15 mouse cellular contexts compared by ENCODE assay signal in the genomic region with DNA sequence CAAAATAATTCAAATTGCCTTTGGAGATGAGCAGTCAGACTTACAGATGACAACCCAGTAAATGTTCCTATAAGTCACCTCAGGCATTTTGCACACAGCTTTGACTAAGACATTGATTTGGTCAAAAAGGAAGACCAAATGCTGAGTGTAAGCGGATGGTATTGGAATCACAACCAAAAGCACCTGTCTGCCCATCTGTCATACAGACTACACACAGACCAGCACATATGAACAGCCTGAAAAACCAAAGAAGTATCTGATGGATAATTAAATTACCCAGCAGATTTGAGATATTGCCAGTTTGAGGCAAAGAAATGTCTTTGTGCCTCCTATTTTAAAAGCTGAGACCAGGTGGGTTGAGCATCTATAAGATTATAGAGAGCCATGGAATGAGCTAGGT.
DNase-seq lines count a peak whose midpoint lies in the region; ATAC-seq and TF ChIP-seq lines count a peak whose summit lies in the region.
"Had no signal": no experiment of that assay in that cellular context is flagged by ENCODE, and none has a peak within 500 bp of the region (broad histone marks: within the 10 kb centered on the region; RNA-seq: fewer than 3 reads in every experiment).

No protein-coding gene starts in this region.

- H3K9ac ChIP-seq in forebrain, postnatal 0 days = no peak overlapping the region
- no peak overlapping the region for H3K9ac ChIP-seq in forebrain, embryonic 12.5 days
- H3K9ac ChIP-seq: embryonic facial prominence, embryonic 12.5 days; embryonic facial prominence, embryonic 15.5 days; hindbrain, embryonic 12.5 days; hindbrain, embryonic 15.5 days had no signal

- WGBS in forebrain, postnatal 0 days = 81% methylated on average over 1 of the region's 1 CpGs
- WGBS in forebrain, embryonic 12.5 days = 95% methylated on average over 1 of the region's 1 CpGs
- WGBS in embryonic facial prominence, embryonic 10.5 days = 97% methylated on average over 1 of the region's 1 CpGs

- no peak overlapping the region for H3K27ac ChIP-seq in forebrain, postnatal 0 days (ENCODE audit: low read depth, low read length)
- no peak overlapping the region for H3K27ac ChIP-seq in forebrain, embryonic 12.5 days
- no peak overlapping the region for H3K27ac ChIP-seq in embryonic facial prominence, embryonic 10.5 days (replicated peaks)
- H3K27ac ChIP-seq: embryonic facial prominence, embryonic 12.5 days; embryonic facial prominence, embryonic 15.5 days; hindbrain, embryonic 12.5 days; hindbrain, embryonic 15.5 days had no signal

- no peaks in the 10 kb centered on the region for H3K36me3 ChIP-seq in forebrain, postnatal 0 days (ENCODE audit: insufficient read depth)
- no peaks in the 10 kb centered on the region for H3K36me3 ChIP-seq in forebrain, embryonic 12.5 days (replicated peaks)
- no peaks in the 10 kb centered on the region for H3K36me3 ChIP-seq in embryonic facial prominence, embryonic 10.5 days (replicated peaks)
- H3K36me3 ChIP-seq: embryonic facial prominence, embryonic 12.5 days; embryonic facial prominence, embryonic 15.5 days; hindbrain, embryonic 12.5 days; hindbrain, embryonic 15.5 days had no signal

- no peaks in the 10 kb centered on the region for H3K27me3 ChIP-seq in forebrain, postnatal 0 days (ENCODE audit: insufficient read depth, low read length)
- 0 out of 2 replicates have a peak, but pooled peaks cover 6% of the 10 kb centered on the region for H3K27me3 ChIP-seq in forebrain, embryonic 12.5 days
- H3K27me3 ChIP-seq in embryonic facial prominence, embryonic 10.5 days (replicated peaks; ENCODE audit: low read depth, poor library complexity, severe bottlenecking) = peaks cover 14% of the 10 kb centered on the region; the same call in 1 of the 2 replicates
- H3K27me3 ChIP-seq: embryonic facial prominence, embryonic 12.5 days; embryonic facial prominence, embryonic 15.5 days; hindbrain, embryonic 15.5 days had no signal

- no peaks in the 10 kb centered on the region for H3K4me1 ChIP-seq in forebrain, postnatal 0 days (ENCODE audit: insufficient read depth)
- no peaks in the 10 kb centered on the region for H3K4me1 ChIP-seq in forebrain, embryonic 12.5 days
- peaks cover 40% of the 10 kb centered on the region for H3K4me1 ChIP-seq in embryonic facial prominence, embryonic 10.5 days

- no peak for ATAC-seq in forebrain, postnatal 0 days
- ATAC-seq in forebrain, embryonic 12.5 days (ENCODE audit: low FRiP score) = no peak
- ATAC-seq: CD4-positive, CD25-positive, alpha-beta regulatory T cell, adult 4 months; intestine, postnatal 0 days had no signal

- no peak overlapping the region for H3K4me3 ChIP-seq in forebrain, postnatal 0 days (ENCODE audit: low read depth, low read length)
- H3K4me3 ChIP-seq in forebrain, embryonic 12.5 days (replicated peaks) = no peak overlapping the region
- H3K4me3 ChIP-seq in embryonic facial prominence, embryonic 10.5 days = no peak overlapping the region
- H3K4me3 ChIP-seq: embryonic facial prominence, embryonic 12.5 days; embryonic facial prominence, embryonic 15.5 days; hindbrain, embryonic 12.5 days; hindbrain, embryonic 15.5 days had no signal

- no peaks in the 10 kb centered on the region for H3K9me3 ChIP-seq in forebrain, postnatal 0 days (ENCODE audit: low read length)
- no peaks in the 10 kb centered on the region for H3K9me3 ChIP-seq in forebrain, embryonic 12.5 days
- H3K9me3 ChIP-seq in embryonic facial prominence, embryonic 10.5 days = no peaks in the 10 kb centered on the region
- H3K9me3 ChIP-seq: embryonic facial prominence, embryonic 12.5 days; embryonic facial prominence, embryonic 15.5 days; hindbrain, embryonic 12.5 days; hindbrain, embryonic 15.5 days had no signal

- no peak overlapping the region for H3K4me2 ChIP-seq in forebrain, postnatal 0 days (ENCODE audit: low read depth)
- no peak overlapping the region for H3K4me2 ChIP-seq in forebrain, embryonic 12.5 days
- H3K4me2 ChIP-seq: embryonic facial prominence, embryonic 12.5 days; embryonic facial prominence, embryonic 15.5 days; heart, embryonic 11.5 days; hindbrain, embryonic 12.5 days; hindbrain, embryonic 15.5 days had no signal

- peak; percentile 43 for DNase-seq in cerebellum, adult 9-11 months
- DNase-seq in cerebellum, adult 8-10 months = no peak
- DNase-seq in forebrain, postnatal 0 days = peak; percentile 25
- peak; percentile 68 for DNase-seq in brain, embryonic 14.5 days (ENCODE audit: low read depth)
- no peak for DNase-seq in embryonic facial prominence, embryonic 10.5 days (ENCODE audit: low spot score)
- DNase-seq: adrenal gland, adult 2 months; gastrocnemius, postnatal 10 days had no signal

- no peak for TF ChIP-seq POLR2A in brain, embryonic 14.5 days (IDR thresholded peaks at IDR 0.05; ENCODE audit: borderline replicate concordance, extremely low read depth, insufficient read depth, insufficient read length, poor library complexity, severe bottlenecking)

- TF ChIP-seq CTCF in forebrain, postnatal 0 days (IDR thresholded peaks at IDR 0.05; ENCODE audit: low read depth) = no peak
- TF ChIP-seq CTCF in brain, embryonic 14.5 days (IDR thresholded peaks at IDR 0.05; ENCODE audit: borderline replicate concordance, extremely low read depth, insufficient read depth, insufficient read length) = no peak

Comparison
In these comparisons a context has a peak if more than half of its experiments do, and no peak if none do; other contexts are left out.
1. DNase-seq: peak in cerebellum, adult 9-11 months (single experiment), forebrain, postnatal 0 days (single experiment) and brain, embryonic 14.5 days (single experiment); none in cerebellum, adult 8-10 months (single experiment) and embryonic facial prominence, embryonic 10.5 days (single experiment).